Mouse (Mus musculus) testis, adult 2 months (tissue): ENCODE data around the gene Crtam.

Experiments
- CTCF ChIP-seq: fragments of 200-500 bp; IDR thresholded peaks from 2 replicates; pipeline ENCODE4 v1.5.1; 2012; ENCODE audit warnings: low read depth, mild to moderate bottlenecking, inconsistent platforms, low read length, moderate library complexity; ENCODE audit not compliant: control insufficient read depth, insufficient read depth, insufficient replicate concordance
- POLR2A ChIP-seq: fragments of 200-500 bp; IDR thresholded peaks from 2 replicates; pipeline ENCODE4 v1.6.1; 2012; ENCODE audit warnings: low read depth, mild to moderate bottlenecking, inconsistent platforms, low read length, moderate library complexity; ENCODE audit not compliant: control insufficient read depth

DNA sequence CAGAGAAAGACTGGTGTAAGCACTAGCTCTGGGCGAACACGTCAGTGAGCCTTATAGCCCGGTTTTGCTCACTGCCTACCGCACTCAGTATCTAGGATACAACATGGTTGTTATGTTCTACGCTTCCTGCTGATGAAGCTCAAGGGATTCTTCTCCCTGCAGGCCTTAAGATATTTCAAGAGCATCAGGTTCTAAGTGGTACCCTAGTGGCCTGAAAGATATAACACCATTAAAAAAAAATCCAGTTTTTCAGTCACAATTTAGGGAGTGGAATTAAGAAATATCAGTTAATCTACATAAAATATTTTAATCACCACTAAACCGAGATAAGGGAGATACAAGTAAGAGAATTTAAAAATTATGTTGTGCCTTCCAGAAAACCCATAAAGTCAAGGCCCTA is 56.0 kb downstream of the Crtam start:
- no peak for TF ChIP-seq POLR2A
- no peak for TF ChIP-seq CTCF
